Mouse (Mus musculus) activated CD4-positive, CD25-positive, alpha-beta regulatory T cell, adult 4 months (primary cell): ENCODE data around the gene Kcnk13. TPM values are rescaled to one million over a fixed set of nuclear protein-coding genes. Genes with fewer than 3 reads are reported as not detected.
A peak's percentile ranks its signal among the peaks of the same experiment; 100 is the strongest.

Experiments
- ATAC-seq: one replicate; pipeline ENCODE4 v1.8.0; 2017
- polyA plus RNA-seq, 2 experiments: library from polyadenylated mRNA; unstranded; fragments of 100-300 nt; shearing (Covaris generic); gene quantifications; one replicate each; pipeline ENCODE4 v1.2.1; 2017

Kcnk13 gene
- polyA plus RNA-seq, result not detected

GRCm38 (mm10) chr12:99964301-99965202 is at the start of gene Kcnk13:
Gene Kcnk13 (plus strand): TSS chr12:99964499.
- ATAC-seq, result peak; percentile 79

GRCm38 (mm10) chr12:99917800-99918427 is 46.4 kb upstream of the Kcnk13 start:
- ATAC-seq, result no peak

GRCm38 (mm10) chr12:99919636-99920035 is 44.7 kb upstream of the Kcnk13 start:
- no peak for ATAC-seq

GRCm38 (mm10) chr12:99921045-99921444 is 43.3 kb upstream of the Kcnk13 start:
- no peak for ATAC-seq

GRCm38 (mm10) chr12:99923131-99923606 is 41.1 kb upstream of the Kcnk13 start:
- ATAC-seq, result no peak

GRCm38 (mm10) chr12:99923703-99924102 is 40.6 kb upstream of the Kcnk13 start:
- ATAC-seq, result no peak

- no peak for ATAC-seq
These were observed 36.0 kb upstream of the Kcnk13 start for GRCm38 (mm10) chr12:99928311-99928710.

GRCm38 (mm10) chr12:99929160-99929559 is 35.1 kb upstream of the Kcnk13 start:
- no peak for ATAC-seq

- ATAC-seq, result no peak
These were observed 32.1 kb upstream of the Kcnk13 start for GRCm38 (mm10) chr12:99932245-99932644.

- ATAC-seq, result no peak
These were observed 30.7 kb upstream of the Kcnk13 start for GRCm38 (mm10) chr12:99933630-99934029.

GRCm38 (mm10) chr12:99935403-99935802 is 28.9 kb upstream of the Kcnk13 start:
- no peak for ATAC-seq

GRCm38 (mm10) chr12:99938476-99938875 is 25.8 kb upstream of the Kcnk13 start:
- ATAC-seq, result no peak

GRCm38 (mm10) chr12:99939179-99939578 is 25.1 kb upstream of the Kcnk13 start:
- no peak for ATAC-seq

- ATAC-seq, result no peak
These were observed 23.6 kb upstream of the Kcnk13 start for GRCm38 (mm10) chr12:99940704-99941103.

- no peak for ATAC-seq
These were observed 21.9 kb upstream of the Kcnk13 start for GRCm38 (mm10) chr12:99942441-99942840.

GRCm38 (mm10) chr12:99952928-99953327 is 11.4 kb upstream of the Kcnk13 start:
- ATAC-seq, result no peak

- ATAC-seq, result no peak
These were observed 7.9 kb upstream of the Kcnk13 start for GRCm38 (mm10) chr12:99956411-99956810.

- no peak for ATAC-seq
These were observed 5.9 kb upstream of the Kcnk13 start for GRCm38 (mm10) chr12:99958068-99959060.

GRCm38 (mm10) chr12:99959291-99959690 is 5.0 kb upstream of the Kcnk13 start:
- ATAC-seq, result no peak

GRCm38 (mm10) chr12:99959930-99960329 is 4.4 kb upstream of the Kcnk13 start:
- ATAC-seq, result no peak

- no peak for ATAC-seq
These were observed 3.6 kb upstream of the Kcnk13 start for GRCm38 (mm10) chr12:99960675-99961074.
